Mouse (Mus musculus) liver, adult 2 months (tissue): Measurements from ENCODE around the gene Ficd. TPM values are rescaled to one million over a fixed set of nuclear protein-coding genes. Genes with fewer than 3 reads are reported as not detected.

ENCODE experiments used
- DNase-seq: peaks from one replicate; pipeline ENCODE4 v3.0.0-alpha.2; 2011; ENCODE audit warnings: low read depth, low spot score; ENCODE audit errors: extremely low read depth
- H3K27ac ChIP-seq: fragments of 200-500 bp; replicated peaks from 2 replicates; pipeline ENCODE4 v1.5.1; 2012; ENCODE audit warnings: low read depth, mild to moderate bottlenecking, control low read depth, inconsistent platforms, low read length; ENCODE audit not compliant: insufficient read depth
- H3K27me3 ChIP-seq: fragments of 200-500 bp; 2 replicates; pipeline ENCODE4 v1.6.1; 2012; ENCODE audit warnings: mild to moderate bottlenecking, moderate library complexity, low read length, inconsistent platforms; ENCODE audit not compliant: control insufficient read depth, insufficient read depth
- H3K36me3 ChIP-seq: fragments of 200-500 bp; 2 replicates; pipeline ENCODE4 v1.6.1; 2012; ENCODE audit warnings: low read length, inconsistent platforms; ENCODE audit not compliant: control insufficient read depth, insufficient read depth
- H3K4me1 ChIP-seq: fragments of 200-500 bp; 2 replicates; pipeline ENCODE4 v1.6.1; 2011; ENCODE audit warnings: low read length; ENCODE audit not compliant: control insufficient read depth, insufficient read depth
- H3K4me3 ChIP-seq: fragments of 200-500 bp; 2 replicates; pipeline ENCODE4 v1.5.1; 2011; ENCODE audit warnings: low read depth, mild to moderate bottlenecking, control low read depth, low read length, moderate library complexity; ENCODE audit not compliant: insufficient read depth
- H3K79me2 ChIP-seq: fragments of 200-500 bp; 2 replicates; pipeline ENCODE4 v1.6.1; 2012; ENCODE audit warnings: inconsistent platforms, mild to moderate bottlenecking, low read length, moderate library complexity; ENCODE audit not compliant: control insufficient read depth, insufficient read depth
- H3K9ac ChIP-seq: fragments of 200-500 bp; 2 replicates; pipeline ENCODE4 v1.6.1; 2012; ENCODE audit warnings: low read depth, mild to moderate bottlenecking, control low read depth, inconsistent platforms, low read length
- CTCF ChIP-seq: fragments of 200-500 bp; IDR thresholded peaks from 2 replicates; pipeline ENCODE4 v1.5.1; 2011; ENCODE audit warnings: low read depth, low read length, control low read depth
- POLR2A ChIP-seq: fragments of 200-500 bp; IDR thresholded peaks from 2 replicates; pipeline ENCODE4 v1.6.1; 2011; ENCODE audit warnings: low read length, control low read depth; ENCODE audit not compliant: insufficient read depth; ENCODE audit errors: extremely low read depth
- WGBS: fragments of 180-500 bp; shearing (Covaris S2); methylation state at CpG from one replicate; pipeline ENCODE4 v1.1.7; 2018; 5-methylcytosine and 5-hydroxymethylcytosine counted together
- polyA plus RNA-seq: library from polyadenylated mRNA; depleted of rRNA; stranded (reverse); fragments of >200 nt; gene quantifications from 2 replicates; pipeline ENCODE4 v1.2.3, GENCODE M21; 2012
- total RNA-seq: library from RNA; depleted of rRNA; stranded (reverse); fragments of >200 nt; gene quantifications from 2 replicates; pipeline ENCODE4 v1.2.3, GENCODE M21; 2014

Ficd gene
- total and polyA plus RNA-seq, 2 experiments: 2.5 to 7.2 TPM

GRCm38 (mm10) chr5:113726618-113727017, 9.0 kb upstream of the Ficd start:
- no peaks in the 10 kb centered on the region for H3K27me3 ChIP-seq
- WGBS: 64% methylated on average over 6 of the region's 6 CpGs

GRCm38 (mm10) chr5:113727238-113727637, 8.4 kb upstream of the Ficd start:
- DNase-seq: no peak
- no peak overlapping the region for H3K4me3 ChIP-seq
- H3K9ac ChIP-seq: no peak overlapping the region
- no peak overlapping the region for H3K27ac ChIP-seq
- H3K4me1 ChIP-seq: no peaks in the 10 kb centered on the region
- H3K79me2 ChIP-seq: no peaks in the 10 kb centered on the region
- no peaks in the 10 kb centered on the region for H3K36me3 ChIP-seq
- H3K27me3 ChIP-seq: no peaks in the 10 kb centered on the region
- no peak for TF ChIP-seq CTCF
- TF ChIP-seq POLR2A: no peak
- 59% methylated on average over 12 of the region's 12 CpGs for WGBS

More at GRCm38 (mm10) chr5:113726618-113727017, 9.0 kb upstream of the Ficd start:
- no peak for DNase-seq
- no peak overlapping the region for H3K27ac ChIP-seq
- no peaks in the 10 kb centered on the region for H3K36me3 ChIP-seq
- H3K79me2 ChIP-seq: no peaks in the 10 kb centered on the region
- no peaks in the 10 kb centered on the region for H3K4me1 ChIP-seq
- TF ChIP-seq CTCF (no peak), POLR2A (no peak)
- H3K9ac ChIP-seq: no peak overlapping the region
- no peak overlapping the region for H3K4me3 ChIP-seq

DNA sequence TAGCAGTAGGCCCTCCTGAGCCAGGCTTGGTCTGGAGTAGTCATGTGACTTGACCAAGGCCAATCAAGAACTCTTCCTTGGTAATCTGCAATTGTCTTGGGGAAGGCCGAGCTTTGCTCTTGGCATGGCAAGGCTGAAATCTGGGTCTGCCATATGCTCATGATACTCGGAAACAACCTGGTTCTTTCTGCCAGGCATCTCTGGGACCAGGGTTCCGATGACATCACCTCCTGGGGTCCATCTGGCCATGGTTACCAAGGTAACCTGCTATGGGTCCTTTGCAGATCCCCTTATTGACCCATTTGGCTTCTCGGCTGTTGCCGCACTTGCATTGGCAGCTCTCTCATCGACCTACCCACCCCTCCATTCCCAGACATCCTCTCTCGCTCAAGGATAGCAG, 7.6 kb upstream of the Ficd start:
- no peak for DNase-seq
- Histone ChIP-seq H3K4me3 (no peak overlapping the region), H3K9ac (no peak overlapping the region), H3K36me3 (no peaks in the 10 kb centered on the region), H3K27me3 (no peaks in the 10 kb centered on the region), H3K27ac (no peak overlapping the region), H3K79me2 (no peaks in the 10 kb centered on the region), H3K4me1 (no peaks in the 10 kb centered on the region)
- TF ChIP-seq CTCF (no peak), POLR2A (no peak)
- 85% methylated on average over 7 of the region's 7 CpGs for WGBS

DNA sequence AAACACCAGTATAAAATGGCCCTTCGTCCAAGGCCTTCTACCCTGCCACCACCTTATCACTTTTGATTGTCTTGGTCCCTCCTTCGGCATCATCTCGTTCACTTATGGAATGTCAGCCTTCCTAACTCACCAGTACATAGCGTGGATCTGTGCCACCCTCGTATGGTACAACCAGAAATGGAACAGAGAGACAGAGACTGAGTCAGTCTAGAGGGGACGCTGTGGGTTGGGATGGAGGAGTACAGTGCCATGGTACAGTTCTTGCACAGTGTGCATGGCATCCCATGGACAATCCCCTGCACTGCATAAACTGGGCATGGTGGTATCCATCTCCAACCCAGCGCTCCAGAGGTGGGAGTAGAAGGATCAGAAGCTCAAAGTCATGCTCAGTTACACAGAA, 6.9 kb upstream of the Ficd start:
- DNase-seq: no peak
- no peak for TF ChIP-seq CTCF
- no peak for TF ChIP-seq POLR2A
- no peak overlapping the region for H3K4me3 ChIP-seq
- H3K79me2 ChIP-seq: no peaks in the 10 kb centered on the region
- no peaks in the 10 kb centered on the region for H3K36me3 ChIP-seq
- no peaks in the 10 kb centered on the region for H3K27me3 ChIP-seq
- WGBS: 82% methylated on average over 7 of the region's 7 CpGs
- no peak overlapping the region for H3K9ac ChIP-seq
- no peak overlapping the region for H3K27ac ChIP-seq
- no peaks in the 10 kb centered on the region for H3K4me1 ChIP-seq

GRCm38 (mm10) chr5:113730641-113731121, 4.9 kb upstream of the Ficd start:
- Histone ChIP-seq H3K27me3 (no peaks in the 10 kb centered on the region), H3K27ac (no peak overlapping the region), H3K4me3 (no peak overlapping the region), H3K79me2 (no peaks in the 10 kb centered on the region), H3K9ac (no peak overlapping the region), H3K4me1 (no peaks in the 10 kb centered on the region), H3K36me3 (no peaks in the 10 kb centered on the region)
- TF ChIP-seq POLR2A (no peak), CTCF (no peak)
- 74% methylated on average over 7 of the region's 7 CpGs for WGBS
- DNase-seq: no peak

- Histone ChIP-seq H3K4me3 (no peak overlapping the region), H3K36me3 (no peaks in the 10 kb centered on the region), H3K79me2 (no peaks in the 10 kb centered on the region), H3K9ac (no peak overlapping the region), H3K4me1 (no peaks in the 10 kb centered on the region), H3K27me3 (no peaks in the 10 kb centered on the region), H3K27ac (no peak overlapping the region)
- TF ChIP-seq CTCF (no peak), POLR2A (no peak)
- WGBS: 90% methylated on average over 7 of the region's 7 CpGs
- no peak for DNase-seq
Measured at GRCm38 (mm10) chr5:113731174-113731573, 4.4 kb upstream of the Ficd start.
